Mouse (Mus musculus): Measurements from ENCODE around the gene Rrad. TPM values are rescaled to one million over a fixed set of nuclear protein-coding genes. Genes with fewer than 3 reads are reported as not detected.

Gene Rrad
- polyA plus RNA-seq, 1 experiment from 2014 or later = 15.7 TPM

DNA sequence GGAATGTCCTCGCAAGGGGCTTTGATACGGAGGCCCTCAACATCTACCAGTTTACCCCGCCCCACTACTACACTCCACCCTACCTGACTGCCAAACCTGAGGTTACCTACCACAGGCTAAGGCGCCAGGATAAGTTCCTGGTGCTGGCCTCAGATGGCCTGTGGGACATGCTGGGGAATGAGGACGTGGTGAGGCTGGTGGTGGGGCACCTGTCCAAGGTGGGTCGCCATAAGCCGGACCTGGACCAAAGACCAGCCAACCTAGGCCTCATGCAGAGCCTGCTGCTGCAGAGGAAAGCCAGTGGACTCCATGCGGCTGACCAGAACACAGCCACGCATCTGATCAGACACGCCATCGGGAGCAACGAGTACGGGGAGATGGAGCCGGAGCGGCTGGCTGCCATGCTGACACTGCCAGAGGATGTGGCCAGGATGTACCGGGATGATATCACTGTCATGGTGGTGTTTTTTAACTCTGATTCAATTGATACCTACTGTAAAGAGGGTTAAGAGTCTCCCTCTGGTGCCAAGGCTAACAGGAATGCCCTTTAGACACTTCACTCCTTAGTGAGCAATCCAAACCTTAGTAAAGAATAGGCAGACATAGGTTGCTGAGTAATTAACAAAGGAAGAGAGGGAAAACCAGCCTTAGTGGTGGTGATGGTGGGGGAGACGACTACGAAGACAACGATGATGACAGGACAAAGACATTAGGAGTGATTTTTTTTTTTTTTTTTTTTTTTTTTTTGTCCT is 36.3 kb downstream of the Rrad start:
- Histone ChIP-seq H3K4me1 (peaks cover 53% of the 10 kb centered on the region), H3K4me2 (no peak overlapping the region), H3K4me3 (replicated peaks) (no peak overlapping the region), H3K9me3 (replicated peaks) (no peaks in the 10 kb centered on the region), H3K27me3 (no peaks in the 10 kb centered on the region), H3K27ac (no peak overlapping the region), H3K36me3 (peaks cover 27% of the 10 kb centered on the region), H3K9ac (no peak overlapping the region)
- no peak for ATAC-seq (replicated peaks; ENCODE audit: low FRiP score)
- WGBS = 93% methylated on average over 19 of the region's 19 CpGs

GRCm38 (mm10) chr8:104593536-104594325 is 37.4 kb downstream of the Rrad start:
- H3K36me3 ChIP-seq = peaks cover 27% of the 10 kb centered on the region
- no peaks in the 10 kb centered on the region for H3K27me3 ChIP-seq
- H3K4me3 ChIP-seq (replicated peaks) = no peak overlapping the region
- no peaks in the 10 kb centered on the region for H3K9me3 ChIP-seq (replicated peaks)
- no peak overlapping the region for H3K4me2 ChIP-seq
- peaks cover 46% of the 10 kb centered on the region for H3K4me1 ChIP-seq
- no peak overlapping the region for H3K9ac ChIP-seq
- no peak overlapping the region for H3K27ac ChIP-seq
- WGBS = 90% methylated on average over 31 of the region's 31 CpGs
- ATAC-seq (replicated peaks; ENCODE audit: low FRiP score) = no peak

DNA sequence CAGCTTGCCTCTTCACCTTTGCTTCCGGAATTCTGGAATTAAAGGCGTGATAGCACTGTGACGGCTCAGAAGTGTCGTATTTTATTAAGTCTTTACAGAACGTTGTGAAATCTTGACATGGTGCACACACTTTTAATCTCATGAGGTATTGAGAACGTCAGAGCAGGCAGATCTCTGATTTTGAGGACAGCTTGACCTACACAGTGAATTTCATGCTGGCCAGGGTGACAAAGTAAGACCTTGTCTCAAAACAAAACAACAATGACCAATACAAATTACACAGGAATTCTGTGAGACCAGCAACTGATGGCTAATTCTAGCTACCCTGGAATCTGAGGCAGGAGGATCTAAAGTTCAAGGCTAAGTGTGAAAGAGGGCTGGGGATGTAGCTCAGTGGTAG is 38.6 kb downstream of the Rrad start:
- Histone ChIP-seq H3K36me3 (peaks cover 27% of the 10 kb centered on the region), H3K27ac (no peak overlapping the region), H3K9me3 (replicated peaks) (no peaks in the 10 kb centered on the region), H3K4me3 (replicated peaks) (peak overlapping the region; percentile 77), H3K9ac (peak overlapping the region; percentile 68; the same call in 1 of the 2 replicates), H3K4me2 (peak overlapping the region; percentile 84), H3K27me3 (no peaks in the 10 kb centered on the region), H3K4me1 (peaks cover 35% of the 10 kb centered on the region)
- ATAC-seq (replicated peaks; ENCODE audit: low FRiP score) = no peak
- WGBS = 45% methylated on average over 6 of the region's 6 CpGs

DNA sequence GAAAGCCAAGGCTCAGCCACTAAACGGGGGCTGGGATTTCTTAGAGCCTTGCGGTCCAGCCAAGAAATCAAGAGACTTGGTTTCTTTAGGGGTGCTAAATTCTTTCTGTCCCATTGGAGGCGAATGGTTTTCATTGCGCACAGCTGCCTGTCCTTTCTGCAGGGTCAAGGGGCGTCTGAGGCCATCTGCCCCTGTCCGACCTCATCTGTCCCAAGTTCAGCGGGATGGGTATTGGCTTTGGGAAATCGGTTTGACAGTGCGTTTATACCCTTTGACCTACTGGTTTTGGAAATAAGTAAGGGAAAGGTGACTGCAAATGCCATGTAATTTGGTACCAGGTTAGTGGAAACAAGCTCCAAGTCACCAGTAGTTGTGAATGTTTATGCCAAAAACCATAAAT is 39.3 kb downstream of the Rrad start:
- peak overlapping the region; percentile 91 for H3K27ac ChIP-seq
- no peak; the same call in 1 of the 2 replicates for ATAC-seq (replicated peaks; ENCODE audit: low FRiP score)
- peak overlapping the region; percentile 84 for H3K4me2 ChIP-seq
- H3K9me3 ChIP-seq (replicated peaks) = no peaks in the 10 kb centered on the region
- H3K27me3 ChIP-seq = no peaks in the 10 kb centered on the region
- H3K9ac ChIP-seq = peak overlapping the region; percentile 68
- H3K4me1 ChIP-seq = peaks cover 29% of the 10 kb centered on the region
- under 1% methylated on average over 9 of the region's 9 CpGs for WGBS
- peak overlapping the region; percentile 77 for H3K4me3 ChIP-seq (replicated peaks)
- peaks cover 27% of the 10 kb centered on the region for H3K36me3 ChIP-seq

DNA sequence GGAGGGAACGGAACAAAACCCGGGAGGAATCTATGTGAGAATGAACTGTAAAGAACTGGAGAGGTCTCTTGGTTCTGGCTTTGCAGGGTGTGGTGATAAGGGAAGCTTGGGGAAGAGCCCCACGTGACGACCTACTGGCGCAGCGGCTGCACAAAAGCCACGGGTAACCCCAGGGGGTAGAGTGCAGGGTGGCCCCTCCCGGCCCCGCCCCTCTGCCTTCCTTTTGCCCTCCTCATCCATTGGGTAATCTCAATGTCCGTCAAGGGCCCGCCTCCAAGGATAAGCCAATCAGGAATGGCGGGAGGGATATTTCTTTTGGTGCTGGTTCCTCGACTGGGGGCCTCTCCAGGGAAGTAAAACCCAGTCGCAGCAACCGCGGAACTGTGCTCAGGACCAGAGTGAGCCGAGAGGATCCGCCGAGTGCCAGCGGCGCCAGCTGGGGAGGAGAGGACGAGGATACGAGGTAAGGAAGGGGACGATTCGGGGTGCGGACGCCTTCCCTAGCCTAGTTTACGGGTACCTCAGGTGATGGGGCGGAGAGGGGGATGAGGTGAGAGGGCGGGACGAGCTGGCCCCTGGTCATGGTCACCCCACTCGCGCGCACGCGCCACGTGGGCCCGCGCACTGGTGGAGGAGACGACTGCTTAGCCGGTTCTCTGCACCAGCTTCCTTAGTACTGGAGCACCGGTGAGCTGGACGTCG is 39.8 kb downstream of the Rrad start, which contains the start of gene Pdp2:
Pdp2 (plus strand) TSS at position 319 of the 702 bp plus-strand sequence.
- Histone ChIP-seq H3K9me3 (replicated peaks) (no peaks in the 10 kb centered on the region), H3K4me2 (peak within 1 kb of the TSS; percentile 84), H3K27me3 (no peaks in the 10 kb centered on the region), H3K36me3 (peaks cover 27% of the 10 kb centered on the region), H3K27ac (peak within 1 kb of the TSS; percentile 91), H3K9ac (peak within 1 kb of the TSS; percentile 68), H3K4me1 (peaks cover 23% of the 10 kb centered on the region), H3K4me3 (replicated peaks) (peak within 1 kb of the TSS; percentile 77)
- under 1% methylated on average over 44 of the region's 44 CpGs for WGBS
- peak; percentile 97 for ATAC-seq (replicated peaks; ENCODE audit: low FRiP score)

- Histone ChIP-seq H3K4me1 (peaks cover 17% of the 10 kb centered on the region), H3K4me2 (no peak overlapping the region), H3K27ac (no peak overlapping the region), H3K9ac (no peak overlapping the region), H3K4me3 (replicated peaks) (no peak overlapping the region), H3K36me3 (peaks cover 21% of the 10 kb centered on the region), H3K27me3 (no peaks in the 10 kb centered on the region), H3K9me3 (replicated peaks) (no peaks in the 10 kb centered on the region)
- ATAC-seq (replicated peaks; ENCODE audit: low FRiP score) = no peak
- WGBS = 95% methylated on average over 3 of the region's 3 CpGs
Observed at GRCm38 (mm10) chr8:104590284-104590683, 40.8 kb downstream of the Rrad start.

- no peaks in the 10 kb centered on the region for H3K4me1 ChIP-seq
- no peak overlapping the region for H3K4me2 ChIP-seq
- WGBS = 54% methylated on average over 1 of the region's 1 CpGs
- no peak overlapping the region for H3K27ac ChIP-seq
- no peak for ATAC-seq (replicated peaks; ENCODE audit: low FRiP score)
- H3K9me3 ChIP-seq (replicated peaks) = 0 out of 2 replicates have a peak, but pooled peaks cover 6% of the 10 kb centered on the region
- H3K9ac ChIP-seq = no peak overlapping the region
- no peaks in the 10 kb centered on the region for H3K27me3 ChIP-seq
- no peak overlapping the region for H3K4me3 ChIP-seq (replicated peaks)
- H3K36me3 ChIP-seq = no peaks in the 10 kb centered on the region
Observed at GRCm38 (mm10) chr8:104584522-104584921, 46.6 kb downstream of the Rrad start.

Other genes starting within 250 kb of the Rrad start
- 3.9 and 4.1 TPM in 2 replicates for gene Cmtm4, start 235.5 kb downstream of the Rrad start, polyA plus RNA-seq (2015; fragmentation: Nextera tagmentation; extraction: Ambion mirVana)
- gene Dync1li2, start 188.3 kb downstream of the Rrad start, polyA plus RNA-seq (2015; fragmentation: Nextera tagmentation; extraction: Ambion mirVana) = 59.5 and 62.6 TPM in 2 replicates
- gene Terb1, start 121.4 kb downstream of the Rrad start, polyA plus RNA-seq (2015; fragmentation: Nextera tagmentation; extraction: Ambion mirVana) = 0.32 and 0.48 TPM in 2 replicates
- gene Nae1, start 96.7 kb downstream of the Rrad start, polyA plus RNA-seq (2015; fragmentation: Nextera tagmentation; extraction: Ambion mirVana) = 105 and 115 TPM in 2 replicates
- 2.3 and 2.4 TPM in 2 replicates for gene Car7, start 96.6 kb downstream of the Rrad start, polyA plus RNA-seq (2015; fragmentation: Nextera tagmentation; extraction: Ambion mirVana)
- 17.8 and 18.7 TPM in 2 replicates for gene Pdp2, start 39.9 kb downstream of the Rrad start, polyA plus RNA-seq (2015; fragmentation: Nextera tagmentation; extraction: Ambion mirVana)
- gene Cdh16, start 6.9 kb downstream of the Rrad start, polyA plus RNA-seq (2015; fragmentation: Nextera tagmentation; extraction: Ambion mirVana) = 238 and 241 TPM in 2 replicates
- 104 and 110 TPM in 2 replicates for gene Ciao2b, start 10.6 kb upstream of the Rrad start, polyA plus RNA-seq (2015; fragmentation: Nextera tagmentation; extraction: Ambion mirVana)
- gene Ces2a, start 102.7 kb upstream of the Rrad start, polyA plus RNA-seq (2015; fragmentation: Nextera tagmentation; extraction: Ambion mirVana) = 0.31 and 0.48 TPM in 2 replicates
- 0.63 and 0.69 TPM in 2 replicates for gene Ces2b, start 200.2 kb upstream of the Rrad start, polyA plus RNA-seq (2015; fragmentation: Nextera tagmentation; extraction: Ambion mirVana)
- 0.08 and 0.19 TPM in 2 replicates for gene Ces2c, start 215.7 kb upstream of the Rrad start, polyA plus RNA-seq (2015; fragmentation: Nextera tagmentation; extraction: Ambion mirVana)

Measured in kidney, embryonic 15.5 days (tissue).